Mouse (Mus musculus) limb, embryonic 11.5 days (tissue): Measurements from ENCODE around the gene Krtap16-1. TPM values are rescaled to one million over a fixed set of nuclear protein-coding genes. Genes with fewer than 3 reads are reported as not detected.

Experiments used
- ATAC-seq: fragments of 200-750 bp; cut with Nextera tagmentation; 2 replicates; pipeline ENCODE4 v1.8.0; 2017; ENCODE audit warnings: low read depth; ENCODE audit not compliant: insufficient number of reproducible peaks, low FRiP score, low TSS enrichment
- DNase-seq: peaks from one replicate; pipeline ENCODE4 v3.0.0-alpha.2; 2015; ENCODE audit warnings: low spot score
- H3K27ac ChIP-seq: fragments of 300-500 bp; sonication (generic); replicated peaks from 2 replicates; pipeline ENCODE4 v1.5.1; 2014; ENCODE audit warnings: low read depth, mild to moderate bottlenecking, low read length
- H3K27me3 ChIP-seq: fragments of 300-500 bp; sonication (generic); 2 replicates; pipeline ENCODE4 v1.6.1; 2014; ENCODE audit warnings: mild to moderate bottlenecking, low read length, mixed read lengths; ENCODE audit not compliant: control insufficient read depth, insufficient read depth
- H3K36me3 ChIP-seq: fragments of 300-500 bp; sonication (generic); 2 replicates; pipeline ENCODE4 v1.6.1; 2014; ENCODE audit warnings: mild to moderate bottlenecking, low read length, moderate library complexity, mixed read lengths; ENCODE audit not compliant: control insufficient read depth, insufficient read depth
- H3K4me1 ChIP-seq: fragments of 300-500 bp; sonication (generic); 2 replicates; pipeline ENCODE4 v1.6.1; 2014; ENCODE audit warnings: low read length, mixed read lengths; ENCODE audit not compliant: control insufficient read depth, insufficient read depth
- H3K4me2 ChIP-seq: fragments of 300-500 bp; sonication (generic); 2 replicates; pipeline ENCODE4 v1.6.1; 2014; ENCODE audit warnings: low read depth, mild to moderate bottlenecking, moderate library complexity; ENCODE audit not compliant: severe bottlenecking
- H3K4me3 ChIP-seq: fragments of 300-500 bp; sonication (generic); 2 replicates; pipeline ENCODE4 v1.5.1; 2014; ENCODE audit warnings: low read depth, low read length
- H3K9ac ChIP-seq: fragments of 300-500 bp; sonication (generic); 2 replicates; pipeline ENCODE4 v1.6.1; 2014; ENCODE audit warnings: mild to moderate bottlenecking, low read length
- H3K9me3 ChIP-seq: fragments of 300-500 bp; sonication (generic); 2 replicates; pipeline ENCODE4 v1.6.1; 2016; ENCODE audit warnings: low read length; ENCODE audit not compliant: control insufficient read depth
- WGBS: fragments of 180-500 bp; shearing (Covaris S2); extraction: QIAGEN DNeasy Blood & Tissue Kit; methylation state at CpG from one replicate; pipeline ENCODE4 v1.1.7; 2014; 5-methylcytosine and 5-hydroxymethylcytosine counted together
- polyA plus RNA-seq: library from polyadenylated mRNA; unstranded; fragments of >200 nt; fragmentation: Nextera tagmentation; extraction: Ambion mirVana; gene quantifications from 2 replicates; pipeline ENCODE4 v1.2.1, GENCODE M21; 2014

Gene Krtap16-1
- polyA plus RNA-seq, 1 experiment from 2014 or later = not detected

- Histone ChIP-seq H3K9me3 (no peaks in the 10 kb centered on the region), H3K9ac (no peak within 1 kb of the TSS), H3K4me2 (no peak within 1 kb of the TSS), H3K36me3 (no peaks in the 10 kb centered on the region), H3K27me3 (no peaks in the 10 kb centered on the region), H3K4me1 (no peaks in the 10 kb centered on the region), H3K27ac (no peak within 1 kb of the TSS), H3K4me3 (no peak within 1 kb of the TSS)
- DNase-seq (no peak), ATAC-seq (no peak)
- 90% methylated on average over 1 of the region's 1 CpGs for WGBS
Observed at GRCm38 (mm10) chr11:99935991-99936390, 50.4 kb downstream of the Krtap16-1 start, which contains the start of gene Krtap31-2. TSS of gene Krtap31-2 (plus strand) at chr11:99936291.

Other genes starting within 250 kb of the Krtap16-1 start
- gene Gm11595, start 213.7 kb downstream of the Krtap16-1 start, polyA plus RNA-seq = not detected in 2 replicates
- gene Krtap4-8, start 205.9 kb downstream of the Krtap16-1 start, polyA plus RNA-seq = not detected in 2 replicates
- not detected in 2 replicates for gene Krtap4-9, start 201.4 kb downstream of the Krtap16-1 start, polyA plus RNA-seq
- gene Gm11596, start 193.1 kb downstream of the Krtap16-1 start, polyA plus RNA-seq = not detected in 2 replicates
- not detected in 2 replicates for gene Gm11569, start 187.7 kb downstream of the Krtap16-1 start, polyA plus RNA-seq
- not detected in 2 replicates for gene Gm11554, start 182.2 kb downstream of the Krtap16-1 start, polyA plus RNA-seq
- gene Krtap4-13, start 176.7 kb downstream of the Krtap16-1 start, polyA plus RNA-seq = not detected in 2 replicates
- gene Gm11564, start 170.9 kb downstream of the Krtap16-1 start, polyA plus RNA-seq = not detected in 2 replicates
- not detected in 2 replicates for gene 2300003K06Rik, start 148.5 kb downstream of the Krtap16-1 start, polyA plus RNA-seq
- not detected in 2 replicates for gene Krtap4-16, start 135.0 kb downstream of the Krtap16-1 start, polyA plus RNA-seq
- not detected in 2 replicates for gene Gm11568, start 128.7 kb downstream of the Krtap16-1 start, polyA plus RNA-seq
- gene Gm11559, start 122.1 kb downstream of the Krtap16-1 start, polyA plus RNA-seq = not detected in 2 replicates
- not detected in 2 replicates for gene Krtap9-1, start 113.2 kb downstream of the Krtap16-1 start, polyA plus RNA-seq
- gene Gm11567, start 107.4 kb downstream of the Krtap16-1 start, polyA plus RNA-seq = not detected in 2 replicates
- gene Krtap31-1, start 78.7 kb downstream of the Krtap16-1 start, polyA plus RNA-seq = not detected in 2 replicates
- not detected in 2 replicates for gene Gm11565, start 71.8 kb downstream of the Krtap16-1 start, polyA plus RNA-seq
- not detected in 2 replicates for gene Krtap31-2, start 50.3 kb downstream of the Krtap16-1 start, polyA plus RNA-seq
- gene Krtap9-5, start 38.1 kb downstream of the Krtap16-1 start, polyA plus RNA-seq = not detected in 2 replicates
- gene Krtap29-1, start 7.5 kb downstream of the Krtap16-1 start, polyA plus RNA-seq = not detected in 2 replicates
- 0.48 and 1.0 TPM in 2 replicates for gene Krtap17-1, start 7.4 kb upstream of the Krtap16-1 start, polyA plus RNA-seq
- not detected in 2 replicates for gene Krt33a, start 29.6 kb upstream of the Krtap16-1 start, polyA plus RNA-seq
- gene Krt33b, start 43.3 kb upstream of the Krtap16-1 start, polyA plus RNA-seq = 0.15 and 0.16 TPM in 2 replicates
- gene Krt34, start 55.0 kb upstream of the Krtap16-1 start, polyA plus RNA-seq = not detected in 2 replicates
- not detected in 2 replicates for gene Krt31, start 64.0 kb upstream of the Krtap16-1 start, polyA plus RNA-seq
- not detected in 2 replicates for gene Krt32, start 101.6 kb upstream of the Krtap16-1 start, polyA plus RNA-seq
- gene Krt35, start 109.6 kb upstream of the Krtap16-1 start, polyA plus RNA-seq = 0.11 TPM in 1 of 2 replicates, not detected in the other
- 0.08 and 0.11 TPM in 2 replicates for gene Krt36, start 119.0 kb upstream of the Krtap16-1 start, polyA plus RNA-seq
- gene Krt13, start 135.0 kb upstream of the Krtap16-1 start, polyA plus RNA-seq = not detected in 2 replicates
- 3.4 and 6.7 TPM in 2 replicates for gene Krt15, start 149.3 kb upstream of the Krtap16-1 start, polyA plus RNA-seq
- gene Krt19, start 162.1 kb upstream of the Krtap16-1 start, polyA plus RNA-seq = 6.4 and 8.0 TPM in 2 replicates
- 0.07 and 0.09 TPM in 2 replicates for gene Krt9, start 206.6 kb upstream of the Krtap16-1 start, polyA plus RNA-seq
- 47.5 and 49.6 TPM in 2 replicates for gene Krt14, start 221.0 kb upstream of the Krtap16-1 start, polyA plus RNA-seq